Mouse (Mus musculus) spleen, postnatal 14 days (tissue): ENCODE measurements at regions not wholly inside any gene's neighbourhood (a gene's known extent, or its start where the extent isn't known, plus 50 kb on each side); places are given as distances from the start of the nearest gene placed in this dataset.
A peak's percentile ranks its signal among the peaks of the same experiment; 100 is the strongest.

Experiments used
- DNase-seq, 2 experiments: peaks; one replicate each; pipeline ENCODE4 v3.0.0; 2021 to 2022; ENCODE audit warnings: low spot score in 2 of 2

DNA sequence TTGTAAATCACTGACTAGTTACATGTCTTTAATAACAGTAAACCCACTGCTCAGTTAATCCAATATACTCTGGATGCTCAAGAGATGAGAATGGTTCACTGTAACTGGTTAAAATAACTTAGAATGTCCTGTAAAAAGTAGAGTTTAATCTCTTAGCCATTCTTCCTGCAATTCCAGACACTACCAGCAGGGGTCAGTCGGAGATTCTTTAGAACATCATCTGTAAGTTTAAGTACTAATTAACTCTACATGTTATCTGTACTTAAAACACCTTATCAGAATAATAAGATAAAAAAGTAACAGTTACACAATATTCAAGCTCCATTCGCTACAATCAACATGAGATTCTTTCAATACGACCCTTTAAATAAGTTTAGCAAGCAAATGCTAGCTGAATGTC lies 58.7 kb upstream of the Olig3 start:
- no peak for DNase-seq

DNA sequence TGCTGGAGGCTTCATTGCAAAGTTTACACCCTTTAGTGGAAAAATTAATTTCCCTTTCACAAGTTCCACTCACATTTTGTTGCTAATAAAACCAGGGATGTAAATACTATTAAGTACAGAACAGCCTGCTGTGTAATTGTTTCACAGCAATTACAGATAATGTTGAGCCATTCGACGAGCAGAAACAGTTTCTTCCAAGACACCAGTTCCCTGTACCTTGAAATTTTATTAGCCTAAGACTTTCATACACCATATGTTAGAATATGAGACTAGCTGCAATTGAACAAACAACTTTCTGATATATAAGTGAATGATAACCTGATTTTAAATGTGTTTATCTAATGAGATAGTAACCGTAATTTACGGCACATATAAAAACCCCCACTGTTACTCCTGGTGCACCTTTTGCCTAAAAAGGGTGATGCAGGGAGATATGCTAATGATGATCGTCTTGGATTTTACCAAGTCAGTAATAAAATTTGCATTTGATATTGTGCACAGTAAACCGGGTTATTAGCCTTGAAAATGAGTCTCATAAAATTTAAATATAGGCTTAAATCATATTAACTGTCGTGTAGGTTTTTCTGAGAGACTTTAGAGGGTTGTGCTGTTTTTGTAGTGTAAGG lies 60.8 kb upstream of the Olig3 start:
- no peak for DNase-seq

DNA sequence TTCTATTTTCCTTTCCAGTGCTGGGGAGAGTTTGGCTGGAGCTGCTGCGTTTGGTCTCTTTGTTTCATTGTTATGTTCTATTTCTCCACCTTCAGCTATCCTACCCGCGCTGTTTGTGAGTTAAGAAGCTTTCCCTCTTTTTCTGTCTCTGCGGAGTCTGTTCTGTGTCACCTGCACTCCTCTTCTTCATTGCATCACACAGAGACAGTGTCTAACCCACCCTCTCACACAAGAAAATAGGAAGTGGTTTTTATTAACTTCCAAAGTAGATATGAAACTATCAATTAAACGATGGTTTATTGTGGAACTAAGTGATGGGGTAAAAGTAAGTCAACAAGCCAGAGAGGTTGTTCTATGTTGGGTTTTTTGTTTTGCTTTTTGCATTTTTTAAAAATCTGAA lies 64.9 kb upstream of the Olig3 start:
- DNase-seq = no peak

DNA sequence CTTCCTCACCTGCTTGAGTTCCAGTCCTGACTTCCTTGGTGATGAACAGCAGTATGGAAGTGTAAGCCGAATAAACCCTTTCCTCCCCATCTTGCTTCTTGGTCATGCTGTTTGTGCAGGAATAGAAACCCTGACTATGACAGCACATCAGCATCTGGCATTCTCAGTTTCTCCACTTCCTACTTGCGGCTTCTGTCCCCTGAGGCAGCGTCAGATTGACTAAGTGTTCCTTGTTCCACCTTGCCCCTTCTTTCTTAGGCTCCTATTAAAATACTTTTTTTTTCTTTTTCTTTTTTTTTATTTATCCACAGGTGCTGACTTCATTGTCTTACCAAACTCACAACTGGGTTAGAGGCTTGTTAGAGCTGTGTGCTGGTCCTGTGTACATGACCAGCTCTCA lies 65.3 kb upstream of the Olig3 start:
- peak in 1 of 2 experiments; percentile 6 for DNase-seq

DNA sequence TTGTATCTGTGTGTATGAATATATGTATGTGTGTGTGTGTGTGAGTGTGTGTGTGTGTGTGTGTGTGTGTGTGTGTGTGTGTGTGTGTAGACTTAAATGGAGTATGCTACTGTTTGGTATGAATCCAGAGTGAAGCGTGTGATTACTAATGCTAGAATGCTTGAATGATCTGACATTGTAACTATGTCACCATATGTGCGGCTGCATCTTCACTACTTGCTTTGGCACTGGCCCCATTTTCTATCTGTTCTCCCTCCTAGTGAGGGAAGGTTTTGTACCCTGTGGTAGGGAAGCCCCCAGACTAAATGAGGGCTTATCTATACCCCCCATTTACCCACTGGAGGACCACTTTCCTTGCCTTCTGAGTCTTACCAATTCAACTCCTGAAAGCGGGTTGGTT lies 74.2 kb upstream of the Olig3 start:
- DNase-seq = no peak

DNA sequence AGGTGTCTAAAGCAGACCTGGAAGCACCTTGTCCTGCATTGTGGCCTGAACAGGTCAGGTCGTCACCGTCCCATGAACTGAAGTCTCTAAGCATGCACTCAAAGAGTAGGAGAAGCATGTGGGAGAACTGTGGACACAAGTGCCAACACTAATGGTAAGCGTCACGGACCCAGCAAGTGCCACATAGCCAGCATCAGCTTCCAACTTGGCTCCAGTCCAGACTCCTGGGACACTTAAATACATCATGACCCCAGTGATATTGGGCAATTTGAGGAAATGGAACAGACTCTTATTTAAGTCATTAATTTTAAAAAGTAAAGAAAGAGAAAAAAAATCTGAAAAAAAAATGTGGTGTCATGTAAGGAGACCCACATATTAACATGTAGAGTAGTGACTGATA lies 75.3 kb upstream of the Olig3 start:
- no peak for DNase-seq

DNA sequence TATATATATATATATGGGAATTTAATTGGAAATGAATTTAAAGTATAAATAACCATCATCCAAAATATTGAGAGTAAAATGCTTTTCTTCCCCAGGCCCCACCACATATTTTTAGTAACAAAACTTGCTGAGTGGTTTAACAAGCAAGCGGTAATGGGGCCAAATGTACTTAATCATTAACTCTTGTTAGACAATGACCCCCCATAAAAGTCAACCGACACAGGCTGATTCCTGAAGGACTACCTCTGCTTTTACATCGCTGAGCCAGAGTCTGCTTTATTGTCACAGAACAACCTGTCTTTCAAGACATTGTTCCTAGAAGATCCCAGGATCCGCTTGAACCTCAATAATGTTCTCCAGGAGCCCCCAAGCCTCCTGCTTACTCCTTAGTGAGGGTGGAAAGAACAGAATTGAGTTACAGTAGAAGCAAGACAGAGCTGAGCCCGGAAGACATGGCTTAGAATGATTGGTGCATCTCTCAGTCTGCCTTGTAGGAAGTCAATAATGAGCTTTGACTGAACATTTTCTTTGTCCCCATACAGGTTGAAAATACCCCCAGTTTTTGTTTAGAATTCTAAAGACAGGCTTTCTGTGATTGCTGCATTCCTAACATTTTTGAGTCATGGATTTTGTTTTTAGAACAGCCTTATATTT lies 78.0 kb upstream of the Olig3 start:
- no peak for DNase-seq

DNA sequence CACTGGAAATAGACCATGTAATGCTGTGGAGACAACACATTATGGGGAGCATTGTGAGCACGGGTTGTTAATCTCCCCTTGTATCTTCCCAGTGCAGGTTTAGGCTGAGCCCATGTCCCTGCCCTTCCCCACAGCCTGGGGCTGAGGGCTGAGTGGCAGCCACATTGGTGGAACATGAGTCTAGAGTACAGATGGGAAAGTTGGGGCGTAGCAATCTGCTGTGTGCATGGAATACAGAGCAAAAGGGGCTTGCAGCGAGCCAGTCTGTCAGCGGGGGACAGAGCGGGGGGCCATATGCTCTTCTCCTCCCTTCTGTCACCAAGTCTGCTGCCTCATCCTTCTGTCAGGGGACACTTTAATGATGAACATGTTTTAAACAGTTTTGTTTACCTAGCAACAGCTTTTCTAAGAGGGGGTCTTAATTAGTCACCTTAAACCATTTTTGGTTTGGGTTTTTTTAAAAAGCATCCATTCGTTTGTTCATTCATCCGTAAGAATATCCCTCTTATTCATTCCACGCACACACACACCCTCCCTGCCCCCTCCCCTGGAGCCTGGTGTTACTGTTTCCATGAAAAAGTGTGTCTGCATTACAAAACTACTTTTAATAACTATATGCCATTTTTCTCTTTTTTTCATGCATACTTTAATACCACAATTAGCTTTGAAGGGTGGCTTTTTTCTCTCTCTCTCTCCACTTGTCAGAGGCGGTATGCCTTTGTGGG lies 79.1 kb upstream of the Olig3 start:
- no peak for DNase-seq

DNA sequence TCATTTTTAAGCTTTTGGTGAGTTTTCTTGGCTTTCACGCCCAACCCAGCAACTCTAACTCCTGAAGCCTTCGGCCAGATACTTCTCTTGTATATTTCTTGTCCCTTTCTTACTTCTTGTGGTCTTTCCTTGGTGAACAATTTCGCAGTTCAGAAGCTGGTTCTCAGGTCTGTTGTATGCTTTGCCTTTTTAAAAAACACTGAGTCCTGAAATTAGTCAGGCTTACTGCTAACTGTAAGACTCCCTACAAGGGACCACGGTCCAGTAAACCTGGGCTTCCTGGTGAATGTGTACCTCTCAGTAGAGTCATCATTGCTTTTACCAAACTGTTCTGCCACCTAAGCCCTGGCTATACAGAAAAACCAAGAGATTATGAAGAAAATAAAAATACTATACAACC lies 81.3 kb upstream of the Olig3 start:
- no peak for DNase-seq

DNA sequence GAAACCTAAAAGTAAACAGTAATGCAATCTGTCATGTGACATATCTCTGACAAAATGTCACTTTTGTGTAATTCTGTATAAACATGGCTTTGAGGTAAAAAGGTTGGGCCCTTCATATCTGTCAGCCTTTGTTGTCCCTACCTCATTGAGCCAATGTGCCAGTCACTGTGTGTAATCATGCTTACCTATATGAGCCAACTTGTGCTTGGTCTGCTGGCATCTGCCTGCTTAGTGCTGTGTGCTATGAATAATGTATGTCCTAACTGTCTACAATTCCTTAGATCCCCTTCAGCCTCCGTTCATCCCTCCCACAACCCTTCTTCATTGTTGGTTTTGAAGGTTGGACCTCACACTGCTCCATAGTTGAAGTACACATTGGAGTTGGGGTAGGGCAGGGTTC lies 86.9 kb upstream of the Olig3 start:
- DNase-seq = no peak

DNA sequence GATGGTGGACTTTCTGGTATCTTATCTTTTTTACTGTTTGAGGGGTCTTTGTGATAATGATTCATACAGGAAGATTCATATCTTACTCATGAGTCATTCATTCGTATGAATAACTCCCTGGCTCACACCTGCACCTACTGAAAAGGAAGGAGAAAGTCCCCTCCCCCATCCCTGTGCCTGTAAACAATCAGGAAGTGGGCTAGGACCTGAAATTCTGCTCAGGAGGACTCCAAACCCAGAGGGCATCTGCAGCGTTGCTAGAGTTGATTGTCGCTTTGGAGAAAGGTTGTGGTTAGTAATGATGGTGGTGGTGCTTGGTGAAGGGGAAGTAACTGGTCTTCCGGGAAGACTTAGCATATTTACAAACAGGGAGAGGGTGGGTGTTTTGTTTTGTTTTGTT lies 88.3 kb upstream of the Olig3 start:
- no peak for DNase-seq

DNA sequence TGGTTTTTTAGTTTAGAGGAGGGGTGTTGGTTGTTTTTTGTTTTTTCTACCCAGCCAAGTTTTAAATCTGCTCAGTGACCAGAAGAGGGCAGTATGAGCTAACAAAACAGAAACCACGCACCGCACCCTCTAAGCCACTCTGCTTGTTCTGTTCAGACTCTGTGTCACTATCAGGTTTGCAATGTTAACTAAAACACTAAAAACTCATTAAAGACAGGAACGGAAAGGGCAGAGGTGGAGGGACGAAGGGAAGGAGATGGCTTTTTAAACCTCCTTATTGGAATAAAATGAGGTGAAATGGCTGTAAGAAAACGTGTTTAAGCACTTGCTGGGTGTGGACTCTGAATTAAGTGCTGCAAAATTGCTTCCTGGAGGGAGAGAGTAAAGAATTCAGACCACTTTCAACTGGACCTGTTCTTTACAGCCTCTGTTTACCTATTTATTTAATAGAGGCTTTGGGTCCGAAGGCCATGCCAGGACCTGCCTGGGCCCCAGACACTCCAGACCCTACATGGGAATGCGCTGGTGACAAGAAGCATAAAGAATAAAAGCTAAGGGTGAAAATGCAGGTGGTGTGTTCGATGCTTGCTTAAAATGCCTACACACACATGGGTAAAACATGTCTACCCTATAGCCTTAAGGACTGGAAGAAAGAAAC lies 116.1 kb upstream of the Olig3 start:
- peak in 1 of 2 experiments; percentile 2 for DNase-seq

DNA sequence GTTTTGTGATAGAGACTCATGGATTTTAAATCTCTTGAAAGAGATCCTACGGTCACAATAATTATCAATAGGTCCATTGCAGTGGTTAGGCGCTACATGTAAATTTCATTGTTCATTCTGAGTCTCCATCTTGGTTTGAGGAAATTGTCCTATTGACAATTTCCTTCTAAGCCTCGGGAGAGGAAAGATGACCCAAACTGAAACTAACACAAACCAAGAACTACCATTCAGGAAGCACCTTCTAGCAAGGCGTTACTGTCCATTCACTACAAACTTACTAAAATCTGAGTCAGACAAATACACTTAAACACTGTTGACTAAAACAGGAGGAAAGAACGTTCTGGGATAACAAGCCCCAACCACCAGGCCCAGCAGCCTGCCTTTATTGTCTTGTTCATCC lies 140.1 kb upstream of the Olig3 start:
- no peak for DNase-seq

DNA sequence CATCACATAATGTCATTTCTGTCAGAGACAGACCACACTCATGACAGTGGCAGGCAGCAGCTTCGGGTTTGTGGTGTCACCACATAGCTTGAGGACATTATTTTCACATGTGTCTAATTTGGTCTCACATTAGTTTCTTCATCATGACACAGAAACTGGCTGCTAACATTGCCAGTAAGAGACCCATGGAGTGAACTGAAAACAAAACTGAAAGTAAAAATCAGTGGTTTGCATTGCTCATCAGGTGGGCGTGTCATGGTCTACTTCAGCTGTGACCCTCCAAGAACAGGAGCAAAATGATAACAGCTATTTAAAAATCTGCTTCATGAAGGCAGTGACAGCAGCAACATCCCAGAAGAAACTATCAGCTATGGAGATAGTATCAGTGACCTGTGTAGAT lies 146.6 kb upstream of the Olig3 start:
- no peak for DNase-seq

DNA sequence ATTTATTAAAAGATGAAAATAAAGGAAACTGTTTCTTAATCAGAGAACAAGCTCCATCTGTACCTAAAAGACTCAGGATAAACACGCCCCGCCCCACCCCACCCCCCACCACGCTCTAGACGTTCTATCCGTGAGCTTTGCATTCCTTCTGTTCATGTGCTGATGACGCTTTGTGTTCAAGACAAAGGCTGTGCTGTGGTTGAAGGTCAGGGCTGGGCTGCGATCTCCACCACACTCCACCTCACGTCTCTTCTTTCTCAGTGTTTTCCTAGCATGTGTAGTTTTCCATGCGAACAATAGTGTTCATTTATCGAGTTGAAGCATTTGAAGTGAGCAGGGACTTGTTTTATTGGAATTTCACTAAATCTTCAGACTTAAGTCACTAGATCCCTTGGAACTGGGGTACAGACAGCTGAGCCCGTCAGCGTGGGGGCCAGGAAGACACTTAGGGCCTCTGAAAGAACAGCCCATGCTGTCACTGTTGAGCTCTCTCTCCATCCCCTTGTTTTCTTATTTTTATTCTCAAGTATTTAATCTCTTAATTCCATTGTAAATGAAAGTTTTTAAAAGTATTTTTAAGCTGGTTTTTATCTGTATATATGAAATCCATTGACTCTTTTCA lies 148.1 kb upstream of the Olig3 start:
- DNase-seq = no peak

DNA sequence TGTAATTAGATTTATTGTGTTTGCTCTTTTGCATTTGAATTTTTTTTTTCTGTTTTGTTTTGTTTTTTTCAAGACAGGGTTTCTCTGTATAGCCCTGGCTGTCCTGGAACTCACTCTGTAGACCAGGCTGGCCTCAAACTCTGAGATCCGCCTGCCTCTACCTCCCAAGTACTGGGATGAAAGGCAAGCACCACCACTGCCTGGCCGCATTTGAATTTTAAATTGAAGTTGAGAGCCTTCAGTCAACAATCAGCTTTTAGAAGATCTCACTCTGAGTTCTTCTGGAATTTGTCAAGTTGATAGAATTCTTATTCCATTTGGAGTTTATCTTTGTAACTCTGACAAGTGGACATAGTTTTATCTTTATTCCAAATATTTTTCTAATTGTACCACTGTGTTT lies 148.8 kb upstream of the Olig3 start:
- DNase-seq = no peak

DNA sequence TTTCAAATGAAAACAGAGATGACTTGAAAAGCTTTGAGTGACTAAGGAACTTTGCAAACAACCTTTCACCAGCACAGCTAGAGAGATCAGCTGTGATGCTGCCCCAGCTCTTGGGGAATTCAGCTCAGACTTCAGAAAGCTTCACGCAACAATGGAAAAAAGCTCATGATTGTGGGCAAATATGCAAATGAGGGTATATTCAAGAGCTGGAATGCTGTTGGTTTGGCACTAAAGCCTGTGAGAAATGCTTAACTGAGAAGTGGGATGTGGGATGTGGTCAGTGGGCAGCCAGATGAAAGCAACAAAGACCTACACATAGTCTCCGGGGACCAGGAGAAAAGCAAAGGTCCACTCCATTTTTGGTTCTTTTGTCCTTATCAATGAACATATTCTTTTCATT lies 156.0 kb upstream of the Olig3 start:
- DNase-seq = no peak

DNA sequence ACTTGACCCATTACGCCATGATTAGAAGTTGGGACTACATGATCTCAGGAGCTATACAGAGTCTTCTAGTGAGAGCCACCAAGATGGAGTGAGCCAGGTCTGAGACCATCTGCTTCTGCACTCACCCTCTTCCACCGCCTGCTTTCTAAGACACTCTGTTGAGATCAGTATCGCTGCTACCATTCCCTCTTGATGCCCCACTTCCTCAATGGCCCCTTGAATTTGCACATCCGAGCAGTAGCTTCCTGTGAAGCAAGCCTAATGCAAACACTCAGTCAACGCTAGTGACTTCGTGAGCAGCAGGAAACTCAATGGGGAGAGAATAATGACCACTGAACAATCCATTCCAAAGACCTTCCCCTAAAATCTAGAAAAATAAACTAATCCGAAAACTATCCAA lies 160.7 kb upstream of the Olig3 start:
- DNase-seq = no peak

DNA sequence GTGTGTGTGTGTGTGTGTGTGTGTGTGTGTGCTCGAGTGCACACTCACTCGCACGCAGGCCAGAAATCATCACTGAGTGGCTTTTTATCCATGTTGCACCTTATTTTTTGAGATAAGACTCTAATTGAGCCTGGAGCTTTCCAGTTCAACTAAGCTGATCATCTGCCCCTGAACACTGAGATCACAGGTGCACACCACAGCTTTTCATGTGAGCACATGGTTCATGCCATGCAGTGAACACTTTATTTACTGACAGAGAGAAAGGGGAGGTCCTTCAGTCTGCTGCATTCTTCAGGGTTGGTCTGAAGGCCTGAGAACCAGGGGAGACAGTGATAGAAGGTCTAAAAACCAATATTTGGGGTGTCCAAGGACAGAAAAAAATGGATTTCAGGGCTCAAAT lies 161.7 kb upstream of the Olig3 start:
- DNase-seq = no peak

DNA sequence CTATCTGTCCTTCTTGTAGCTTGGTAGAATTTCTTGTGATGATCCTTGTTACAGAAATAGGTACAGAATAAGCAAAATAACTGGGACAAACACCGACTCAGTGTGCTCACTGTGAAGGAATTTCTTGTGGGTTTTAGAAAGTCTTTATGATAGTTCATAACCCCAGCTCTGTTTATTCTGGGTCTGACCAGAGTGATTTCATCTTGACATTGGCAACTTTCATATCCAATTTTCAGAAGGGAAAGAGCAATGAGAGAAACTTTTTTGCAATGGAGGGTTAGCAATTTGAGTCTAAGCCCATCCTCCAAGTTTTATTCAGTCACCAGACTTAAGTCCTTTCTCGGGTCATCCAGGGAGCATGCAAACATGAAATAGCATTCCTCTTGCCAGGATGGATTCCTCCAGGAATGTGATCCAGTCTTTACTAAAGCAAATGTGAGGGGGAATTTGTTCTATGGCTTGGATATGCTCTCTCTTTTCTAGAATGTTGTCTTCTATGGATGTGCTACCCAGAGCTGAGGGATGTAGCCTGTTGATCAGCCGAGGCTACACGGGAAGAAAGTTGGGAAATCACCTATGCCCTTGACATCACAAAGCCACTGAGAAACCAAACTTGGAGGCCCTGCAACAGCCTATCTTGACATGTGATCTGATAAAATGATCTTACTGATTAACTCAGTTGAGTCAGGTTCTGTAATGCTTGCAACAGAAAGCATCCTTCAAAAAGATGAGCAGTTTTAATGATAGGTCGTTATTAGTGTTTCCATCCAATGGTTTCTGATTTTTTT lies 163.2 kb upstream of the Olig3 start:
- DNase-seq = no peak

DNA sequence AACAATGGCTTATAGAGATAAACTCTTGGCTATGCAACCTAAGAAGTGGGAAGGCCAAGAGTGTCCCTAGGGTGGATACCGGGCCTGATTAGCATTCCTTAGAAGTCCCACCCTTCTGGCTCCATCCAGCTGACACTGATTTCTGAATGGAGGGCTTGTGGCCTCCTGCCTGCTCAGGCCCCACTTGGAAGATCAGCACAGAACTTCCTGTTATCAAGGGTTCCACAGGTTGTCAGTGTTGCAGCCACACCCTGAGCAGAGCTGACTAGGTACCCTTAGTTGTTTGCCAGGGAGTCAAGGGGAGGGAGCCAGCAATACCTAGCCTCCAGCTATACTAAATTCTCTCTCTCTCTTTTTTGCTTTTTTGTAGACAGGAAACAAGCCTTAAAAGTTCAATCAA lies 164.1 kb upstream of the Olig3 start:
- DNase-seq = no peak
